Mouse (Mus musculus): ENCODE measurements around the gene Sirpa. TPM values are rescaled to one million over a fixed set of nuclear protein-coding genes. Genes with fewer than 3 reads are reported as not detected.

Gene Sirpa
- total and polyA plus RNA-seq, 3 experiments = not detected

GRCm38 (mm10) chr2:129544919-129545318 is 47.7 kb upstream of the Sirpa start:
- H3K36me3 ChIP-seq (ENCODE audit: control insufficient read depth in 1 of 2, insufficient read depth in 2 of 2, low read length in 2 of 2) = no peaks in the 10 kb centered on the region
- TF ChIP-seq MXI1 (IDR thresholded peaks at IDR 0.05; ENCODE audit: low read depth, low read length) (no peak), BHLHE40 (IDR thresholded peaks at IDR 0.05; ENCODE audit: borderline replicate concordance, low read depth, low read length) (no peak), E2F4 (IDR thresholded peaks at IDR 0.05; ENCODE audit: borderline replicate concordance, low read depth, low read length) (no peak), MYC (IDR thresholded peaks at IDR 0.05; ENCODE audit: low read depth, low read length) (no peak), RCOR1 (IDR thresholded peaks at IDR 0.05; ENCODE audit: low read depth, low read length) (no peak), ZC3H11A (IDR thresholded peaks at IDR 0.05; ENCODE audit: low read depth, low read length) (no peak), ZKSCAN1 (IDR thresholded peaks at IDR 0.05; ENCODE audit: low read depth, low read length) (no peak), POLR2A (IDR thresholded peaks at IDR 0.05; ENCODE audit: control insufficient read depth in 1 of 2, insufficient read depth in 1 of 2, low read depth in 1 of 2, low read length in 2 of 2, poor library complexity in 1 of 2) (no peak), NELFE (IDR thresholded peaks at IDR 0.05; ENCODE audit: low read depth, low read length) (no peak)
- no peak for DNase-seq (ENCODE audit: low read depth, low spot score)
- H3K9me3 ChIP-seq (replicated peaks; ENCODE audit: insufficient read depth, low read length) = no peaks in the 10 kb centered on the region
- no peak overlapping the region for H3K27ac ChIP-seq (ENCODE audit: control insufficient read depth, low read depth, low read length)
- no peaks in the 10 kb centered on the region for H3K4me1 ChIP-seq (ENCODE audit: control insufficient read depth in 1 of 2, insufficient read depth in 2 of 2, low read length in 2 of 2)
- no peaks in the 10 kb centered on the region for H3K79me2 ChIP-seq (ENCODE audit: control insufficient read depth, insufficient read depth, low read length, poor library complexity)
- H3K9ac ChIP-seq (ENCODE audit: control insufficient read depth, low read depth, low read length, poor library complexity, severe bottlenecking) = no peak overlapping the region
- no peaks in the 10 kb centered on the region; a peak in 2 of 4 replicates for H3K27me3 ChIP-seq (ENCODE audit: control insufficient read depth in 1 of 2, insufficient read depth in 2 of 2, low read length in 2 of 2)
- H3K4me3 ChIP-seq (ENCODE audit: control insufficient read depth in 1 of 2, insufficient read depth in 1 of 2, low read depth in 2 of 2, low read length in 2 of 2) = no peak overlapping the region

- Histone ChIP-seq H3K79me2 (ENCODE audit: control insufficient read depth, insufficient read depth, low read length, poor library complexity) (no peaks in the 10 kb centered on the region), H3K4me3 (ENCODE audit: control insufficient read depth in 1 of 2, insufficient read depth in 1 of 2, low read depth in 2 of 2, low read length in 2 of 2) (no peak overlapping the region), H3K4me1 (ENCODE audit: control insufficient read depth in 1 of 2, insufficient read depth in 2 of 2, low read length in 2 of 2) (no peaks in the 10 kb centered on the region), H3K36me3 (ENCODE audit: control insufficient read depth in 1 of 2, insufficient read depth in 2 of 2, low read length in 2 of 2) (no peaks in the 10 kb centered on the region), H3K27ac (ENCODE audit: control insufficient read depth, low read depth, low read length) (no peak overlapping the region), H3K9me3 (replicated peaks; ENCODE audit: insufficient read depth, low read length) (no peaks in the 10 kb centered on the region), H3K9ac (ENCODE audit: control insufficient read depth, low read depth, low read length, poor library complexity, severe bottlenecking) (no peak overlapping the region), H3K27me3 (ENCODE audit: control insufficient read depth in 1 of 2, insufficient read depth in 2 of 2, low read length in 2 of 2) (no peaks in the 10 kb centered on the region; a peak in 2 of 4 replicates)
- TF ChIP-seq ZKSCAN1 (IDR thresholded peaks at IDR 0.05; ENCODE audit: low read depth, low read length) (no peak), MAX (IDR thresholded peaks at IDR 0.05; ENCODE audit: low read length) (no peak), EP300 (IDR thresholded peaks at IDR 0.05; ENCODE audit: low read depth in 1 of 2, low read length in 2 of 2) (no peak), BHLHE40 (IDR thresholded peaks at IDR 0.05; ENCODE audit: borderline replicate concordance, low read depth, low read length) (no peak), CTCF (IDR thresholded peaks at IDR 0.05 in 2 of 3, conservative IDR thresholded peaks at IDR 0.05 in 1 of 3; ENCODE audit: control insufficient read depth in 1 of 3, insufficient read depth in 1 of 3, low read depth in 2 of 3, low read length in 3 of 3, poor library complexity in 1 of 3, severe bottlenecking in 1 of 3) (no peak), UBTF (IDR thresholded peaks at IDR 0.05; ENCODE audit: borderline replicate concordance, insufficient read depth, low read depth, low read length) (no peak), POLR2AphosphoS5 (IDR thresholded peaks at IDR 0.05; ENCODE audit: borderline replicate concordance, low read depth, low read length) (no peak), SIN3A (IDR thresholded peaks at IDR 0.05; ENCODE audit: low read length) (no peak), NRF1 (IDR thresholded peaks at IDR 0.05; ENCODE audit: insufficient read depth, low read depth, low read length, poor library complexity, severe bottlenecking) (no peak), USF2 (IDR thresholded peaks at IDR 0.05; ENCODE audit: borderline replicate concordance in 1 of 2, insufficient read depth in 1 of 2, low read depth in 1 of 2, low read length in 2 of 2) (no peak), MAFK (IDR thresholded peaks at IDR 0.05; ENCODE audit: borderline replicate concordance, low read depth, low read length) (no peak), POLR2AphosphoS2 (IDR thresholded peaks at IDR 0.05; ENCODE audit: low read length) (no peak), MAZ (IDR thresholded peaks at IDR 0.05; ENCODE audit: low read depth, low read length) (no peak)
- no peak for DNase-seq (ENCODE audit: low read depth, low spot score)
Measured at GRCm38 (mm10) chr2:129545596-129545995, 47.0 kb upstream of the Sirpa start.
